Mouse (Mus musculus) liver, embryonic 14.5 days (tissue): ENCODE measurements at regions not wholly inside any gene's neighbourhood (a gene's known extent, or its start where the extent isn't known, plus 50 kb on each side); places are given as distances from the start of the nearest gene placed in this dataset.

Experiments
- ATAC-seq: fragments of 200-750 bp; cut with Nextera tagmentation; 2 replicates; pipeline ENCODE4 v1.8.0; 2017; ENCODE audit warnings: moderate number of reproducible peaks, mild to moderate bottlenecking, moderate library complexity; ENCODE audit not compliant: insufficient read depth
- DNase-seq, 3 experiments: peaks; one replicate each; pipeline ENCODE4 v3.0.0-alpha.2; 2012 to 2013; ENCODE audit warnings: low read depth in 3 of 3, low spot score in 3 of 3
- H3K27ac ChIP-seq: fragments of 300-500 bp; sonication (generic); 2 replicates; pipeline ENCODE4 v1.5.1; 2014; ENCODE audit warnings: moderate library complexity, mild to moderate bottlenecking, control low read depth, inconsistent platforms
- H3K27me3 ChIP-seq: fragments of 300-500 bp; sonication (generic); 2 replicates; pipeline ENCODE4 v1.6.1; 2014; ENCODE audit warnings: mild to moderate bottlenecking, low read length, moderate library complexity; ENCODE audit not compliant: control insufficient read depth, insufficient read depth
- H3K36me3 ChIP-seq: fragments of 300-500 bp; sonication (generic); replicated peaks from 2 replicates; pipeline ENCODE4 v1.6.1; 2014; ENCODE audit warnings: low read depth; ENCODE audit not compliant: control insufficient read depth, insufficient read depth
- H3K4me1 ChIP-seq, 2 experiments: fragments of 200-500 bp in 1 of 2; fragments of 300-500 bp in 1 of 2; sonication (generic) in 1 of 2; replicated peaks; 2 replicates each; pipeline ENCODE4 v1.6.1; 2012 to 2014; ENCODE audit warnings: antibody characterized with exemption in 1 of 2, inconsistent platforms in 1 of 2, low read length in 1 of 2; ENCODE audit not compliant: control insufficient read depth in 2 of 2, insufficient read depth in 2 of 2
- H3K4me2 ChIP-seq: fragments of 300-500 bp; sonication (generic); 2 replicates; pipeline ENCODE4 v1.6.1; 2014; ENCODE audit warnings: low read depth, mild to moderate bottlenecking, control low read depth, moderate library complexity
- H3K4me3 ChIP-seq, 2 experiments: fragments of 200-500 bp in 1 of 2; fragments of 300-500 bp in 1 of 2; sonication (generic) in 1 of 2; 2 replicates each; pipeline ENCODE4 v1.5.1; 2012 to 2014; ENCODE audit warnings: low read depth in 2 of 2, low read length in 2 of 2, mild to moderate bottlenecking in 2 of 2, control low read depth in 1 of 2, inconsistent platforms in 1 of 2, moderate library complexity in 1 of 2; ENCODE audit not compliant: insufficient read depth in 1 of 2
- H3K9ac ChIP-seq: fragments of 300-500 bp; sonication (generic); replicated peaks from 2 replicates; pipeline ENCODE4 v1.6.1; 2014; ENCODE audit warnings: mild to moderate bottlenecking, control low read depth, moderate library complexity
- H3K9me3 ChIP-seq: fragments of 300-500 bp; sonication (generic); 2 replicates; pipeline ENCODE4 v1.6.1; 2016; ENCODE audit warnings: low read length, mixed read lengths; ENCODE audit not compliant: control insufficient read depth
- CTCF ChIP-seq: IDR thresholded peaks from 2 replicates; pipeline ENCODE4 v1.5.1; 2016; ENCODE audit warnings: antibody characterized with exemption, low read depth, control low read depth
- EP300 ChIP-seq: IDR thresholded peaks from 2 replicates; pipeline ENCODE4 v1.6.1; 2016; ENCODE audit warnings: antibody characterized with exemption, low read depth
- WGBS: fragments of 180-500 bp; shearing (Covaris S2); extraction: QIAGEN DNeasy Blood & Tissue Kit; methylation state at CpG from one replicate; pipeline ENCODE4 v1.1.7; 2014; ENCODE audit not compliant: insufficient replicate concordance; 5-methylcytosine and 5-hydroxymethylcytosine counted together

DNA sequence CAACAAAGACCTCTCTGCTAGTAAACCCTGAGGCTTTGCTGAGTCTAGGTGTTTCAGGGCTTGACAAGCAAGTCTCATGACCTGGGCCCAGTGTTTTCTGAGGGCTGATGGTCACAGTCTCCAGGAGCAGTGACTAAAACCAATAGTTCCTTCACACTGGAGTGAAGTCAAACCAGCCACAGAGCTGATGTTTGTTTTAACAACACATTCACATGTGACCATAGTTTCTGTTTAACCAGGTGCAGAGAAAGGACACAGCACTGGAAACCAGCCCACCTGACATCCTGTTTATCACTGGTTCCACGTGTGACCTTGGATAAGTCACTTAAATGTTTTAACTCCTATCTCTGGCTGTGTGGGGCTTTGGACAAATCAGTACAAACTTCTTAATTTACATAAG, 180.3 kb upstream of the Cpeb2 start:
- H3K27me3 ChIP-seq: no peaks in the 10 kb centered on the region
- DNase-seq: no peak
- no peak overlapping the region for H3K27ac ChIP-seq
- no peaks in the 10 kb centered on the region for H3K4me1 ChIP-seq
- no peaks in the 10 kb centered on the region for H3K36me3 ChIP-seq
- H3K4me2 ChIP-seq: no peak overlapping the region
- no peaks in the 10 kb centered on the region for H3K9me3 ChIP-seq
- ATAC-seq: no peak
- WGBS: 12% methylated on average over 1 of the region's 1 CpGs
- TF ChIP-seq CTCF (no peak), EP300 (no peak)
- H3K9ac ChIP-seq: no peak overlapping the region
- no peak overlapping the region for H3K4me3 ChIP-seq

DNA sequence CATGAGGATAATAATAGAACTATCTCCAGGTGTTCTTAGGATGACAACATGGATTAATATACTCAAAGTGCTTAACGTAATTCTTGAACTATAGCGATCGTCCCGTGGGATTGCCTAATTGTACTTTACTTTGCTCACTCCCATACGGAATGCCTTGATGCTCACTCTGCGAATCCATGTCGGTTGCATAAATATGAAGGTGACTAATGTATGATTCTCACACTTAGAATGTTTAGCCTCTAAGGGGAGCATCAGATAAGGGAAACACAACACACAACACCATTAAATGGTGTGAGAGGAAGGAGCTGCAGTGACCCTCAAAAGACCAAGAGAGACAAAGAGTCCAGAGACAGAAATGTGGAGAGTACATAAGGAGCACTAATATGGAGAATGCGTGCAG, 178.4 kb upstream of the Cpeb2 start:
- Histone ChIP-seq H3K36me3 (no peaks in the 10 kb centered on the region), H3K27ac (no peak overlapping the region), H3K4me1 (no peaks in the 10 kb centered on the region), H3K4me2 (no peak overlapping the region), H3K9ac (no peak overlapping the region), H3K9me3 (no peaks in the 10 kb centered on the region), H3K27me3 (no peaks in the 10 kb centered on the region), H3K4me3 (no peak overlapping the region)
- DNase-seq (no peak), ATAC-seq (no peak)
- TF ChIP-seq CTCF (no peak), EP300 (no peak)
- WGBS: 75% methylated on average over 8 of the region's 8 CpGs

DNA sequence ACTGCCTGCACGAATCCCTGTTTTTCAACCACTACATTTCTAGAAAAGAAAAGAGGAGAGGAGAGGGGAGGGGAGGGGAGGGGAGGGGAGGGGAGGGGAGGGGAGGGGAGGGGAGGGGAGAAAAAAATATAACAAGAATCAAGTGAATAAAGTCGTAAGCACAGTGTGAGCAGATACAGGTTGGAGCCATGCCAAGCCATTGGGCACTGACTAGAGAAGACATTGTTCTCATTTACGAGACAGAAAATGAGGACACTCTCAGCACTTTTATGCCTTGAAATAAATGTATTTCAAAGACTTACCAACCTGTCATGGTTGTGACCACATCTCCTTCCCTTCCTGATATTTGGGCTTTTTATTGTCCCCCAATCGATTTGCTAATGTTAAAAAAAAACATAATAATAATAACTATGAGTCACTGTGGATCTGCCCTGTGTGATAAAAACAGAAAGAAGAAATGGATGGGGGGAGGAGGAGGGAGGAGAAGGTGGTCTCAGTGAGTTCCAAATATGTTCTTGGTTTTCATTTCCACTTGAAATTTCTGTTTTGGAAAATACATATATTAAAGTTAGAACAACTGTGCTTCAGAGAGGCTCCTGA, 177.8 kb upstream of the Cpeb2 start:
- DNase-seq (no peak), ATAC-seq (no peak)
- H3K4me1 ChIP-seq: no peaks in the 10 kb centered on the region
- no peak overlapping the region for H3K4me3 ChIP-seq
- TF ChIP-seq CTCF (no peak), EP300 (no peak)
- H3K36me3 ChIP-seq: no peaks in the 10 kb centered on the region
- H3K4me2 ChIP-seq: no peak overlapping the region
- H3K27me3 ChIP-seq: no peaks in the 10 kb centered on the region
- no peak overlapping the region for H3K9ac ChIP-seq
- H3K27ac ChIP-seq: no peak overlapping the region
- 57% methylated on average over 4 of the region's 4 CpGs for WGBS
- H3K9me3 ChIP-seq: no peaks in the 10 kb centered on the region

DNA sequence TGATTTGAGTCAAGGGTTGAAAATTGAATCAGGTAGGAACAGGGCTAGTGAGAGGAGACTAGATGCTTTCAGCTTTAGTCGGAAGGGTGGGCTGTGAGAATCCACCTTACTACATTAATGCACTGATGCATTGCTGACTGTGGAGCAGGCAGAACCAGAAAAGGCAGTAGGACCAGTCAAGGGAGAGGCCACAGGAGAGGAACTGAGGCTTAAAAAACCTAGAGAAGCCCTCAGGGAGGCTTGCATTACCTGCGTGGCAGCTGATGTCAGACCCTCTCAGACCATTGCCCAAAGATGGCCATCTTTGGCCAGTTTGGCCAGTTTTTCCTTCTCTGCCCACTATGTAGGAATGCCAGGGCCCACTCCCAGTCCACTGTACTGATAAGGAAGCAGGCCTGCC, 176.5 kb upstream of the Cpeb2 start:
- H3K4me3 ChIP-seq: no peak overlapping the region
- no peaks in the 10 kb centered on the region for H3K4me1 ChIP-seq
- 61% methylated on average over 2 of the region's 2 CpGs for WGBS
- H3K27me3 ChIP-seq: no peaks in the 10 kb centered on the region
- no peak overlapping the region for H3K4me2 ChIP-seq
- TF ChIP-seq EP300: no peak
- TF ChIP-seq CTCF: no peak
- no peak overlapping the region for H3K27ac ChIP-seq
- H3K9me3 ChIP-seq: no peaks in the 10 kb centered on the region
- H3K9ac ChIP-seq: no peak overlapping the region
- ATAC-seq: no peak
- no peaks in the 10 kb centered on the region for H3K36me3 ChIP-seq
- no peak for DNase-seq

DNA sequence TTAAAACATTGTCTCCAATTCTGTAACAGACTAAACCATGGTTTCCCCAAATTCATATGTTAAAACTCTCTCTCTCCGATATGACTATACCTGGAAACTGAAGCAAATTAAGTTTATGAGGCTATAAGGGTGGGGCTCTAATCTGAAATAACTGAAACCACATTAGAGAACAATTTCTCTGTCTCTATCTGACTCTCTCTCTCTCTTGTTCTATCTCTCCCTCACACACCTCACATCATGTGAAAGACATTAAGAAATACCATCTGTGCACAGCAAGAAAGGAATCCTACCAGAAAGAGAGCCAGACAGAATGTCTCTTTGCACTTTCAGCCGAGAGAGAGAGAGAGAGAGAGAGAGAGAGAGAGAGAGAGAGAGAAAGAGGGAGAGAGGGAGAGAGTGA, 171.7 kb upstream of the Cpeb2 start:
- no peaks in the 10 kb centered on the region for H3K36me3 ChIP-seq
- DNase-seq: no peak
- 50% methylated on average over 2 of the region's 2 CpGs for WGBS

More for the DNA sequence above, 171.7 kb upstream of the Cpeb2 start:
- Histone ChIP-seq H3K4me1 (no peaks in the 10 kb centered on the region), H3K4me3 (no peak overlapping the region), H3K4me2 (no peak overlapping the region), H3K9ac (no peak overlapping the region), H3K27me3 (no peaks in the 10 kb centered on the region), H3K27ac (no peak overlapping the region), H3K9me3 (no peaks in the 10 kb centered on the region)
- TF ChIP-seq EP300 (no peak), CTCF (no peak)
- ATAC-seq: no peak
